19 mouse cellular contexts compared by ENCODE assay signal in genomic region chr11:79654407-79654831, GRCm38 (mm10).
DNase-seq lines count a peak whose midpoint lies in the region; ATAC-seq and TF ChIP-seq lines count a peak whose summit lies in the region.
"Had no signal": no experiment of that assay in that cellular context is flagged by ENCODE, and none has a peak within 500 bp of the region (broad histone marks: within the 10 kb centered on the region; RNA-seq: fewer than 3 reads in every experiment).

No protein-coding gene starts in this region.

- H3K4me1 ChIP-seq in CH12.LX (ENCODE audit: control insufficient read depth in 1 of 2, insufficient read depth in 2 of 2), result peaks cover 10 to 77% of the 10 kb centered on the region in 2 experiments
- H3K4me1 ChIP-seq in intestine, embryonic 14.5 days (replicated peaks; ENCODE audit: control insufficient read depth, insufficient read depth, low read length), result 0 out of 2 replicates have a peak, but pooled peaks cover 6% of the 10 kb centered on the region
- H3K4me1 ChIP-seq in liver, embryonic 11.5 days (replicated peaks; ENCODE audit: control insufficient read depth, insufficient read depth, low read length), result no peaks in the 10 kb centered on the region; the same call in 1 of the 2 replicates
- H3K4me1 ChIP-seq in hindbrain, embryonic 14.5 days (replicated peaks; ENCODE audit: control insufficient read depth, insufficient read depth, low read length), result no peaks in the 10 kb centered on the region; the same call in 1 of the 2 replicates

- no peak overlapping the region for H3K27ac ChIP-seq in CH12.LX (ENCODE audit: insufficient read depth, low read depth)
- no peak overlapping the region for H3K27ac ChIP-seq in intestine, embryonic 14.5 days (ENCODE audit: low read depth)
- H3K27ac ChIP-seq in liver, embryonic 11.5 days (ENCODE audit: low read depth, low read length), result no peak overlapping the region
- no peak overlapping the region for H3K27ac ChIP-seq in hindbrain, embryonic 14.5 days
- H3K27ac ChIP-seq: embryonic facial prominence, embryonic 10.5 days; forebrain, embryonic 13.5 days; heart, adult 2 months; heart, embryonic 15.5 days; hindbrain, postnatal 0 days had no signal

- H3K9me3 ChIP-seq in CH12.LX (replicated peaks; ENCODE audit: low read length), result no peaks in the 10 kb centered on the region
- H3K9me3 ChIP-seq in intestine, embryonic 14.5 days (ENCODE audit: control insufficient read depth, low read length), result no peaks in the 10 kb centered on the region
- H3K9me3 ChIP-seq in liver, embryonic 11.5 days (ENCODE audit: control insufficient read depth, low read length), result no peaks in the 10 kb centered on the region
- H3K9me3 ChIP-seq in hindbrain, embryonic 14.5 days (ENCODE audit: control insufficient read depth, low read length), result no peaks in the 10 kb centered on the region
- H3K9me3 ChIP-seq: embryonic facial prominence, embryonic 10.5 days; forebrain, embryonic 13.5 days; heart, embryonic 15.5 days had no signal

- intact Hi-C loops in left cerebral cortex, postnatal 14 days (cut with DNase I), result no loop called here

- ATAC-seq in intestine, embryonic 14.5 days (replicated peaks; ENCODE audit: low FRiP score, low TSS enrichment, low read depth), result peak; percentile 69; the same call in 1 of the 2 replicates
- peak; percentile 49; the same call in 1 of the 2 replicates for ATAC-seq in liver, embryonic 11.5 days (replicated peaks; ENCODE audit: low FRiP score)
- ATAC-seq in hindbrain, embryonic 14.5 days (ENCODE audit: low FRiP score), result no peak
- ATAC-seq: forebrain, embryonic 13.5 days; hindbrain, postnatal 0 days had no signal

- TF ChIP-seq CTCF in CH12.LX (conservative IDR thresholded peaks at IDR 0.05 in 1 of 2, IDR thresholded peaks at IDR 0.05 in 1 of 2; ENCODE audit: low read depth in 2 of 2, low read length in 2 of 2), result no peak

- in situ Hi-C loops in CH12.LX (cut with MboI; ENCODE audit: low pct_ligation_motif_present, low pct_unique_long_range_greater_than_20kb, low sequenced_read_pairs), result no loop called here

- 66% methylated on average over 4 of the region's 4 CpGs for WGBS in intestine, embryonic 14.5 days
- 71% methylated on average over 4 of the region's 4 CpGs for WGBS in liver, embryonic 11.5 days
- 89% methylated on average over 4 of the region's 4 CpGs for WGBS in hindbrain, embryonic 14.5 days

- H3K4me3 ChIP-seq in CH12.LX (replicated peaks in 1 of 3; ENCODE audit: low read depth in 2 of 3, low read length in 2 of 3, poor library complexity in 1 of 3), result no peak overlapping the region
- no peak overlapping the region for H3K4me3 ChIP-seq in intestine, embryonic 14.5 days (ENCODE audit: low read depth, low read length)
- H3K4me3 ChIP-seq in liver, embryonic 11.5 days (ENCODE audit: low read depth, low read length), result no peak overlapping the region
- H3K4me3 ChIP-seq in hindbrain, embryonic 14.5 days (replicated peaks; ENCODE audit: low read length), result no peak overlapping the region
- H3K4me3 ChIP-seq: embryonic facial prominence, embryonic 10.5 days; forebrain, embryonic 13.5 days; heart, adult 2 months; heart, embryonic 15.5 days had no signal

- H3K27me3 ChIP-seq in CH12.LX (replicated peaks), result no peaks in the 10 kb centered on the region
- no peaks in the 10 kb centered on the region for H3K27me3 ChIP-seq in intestine, embryonic 14.5 days (replicated peaks; ENCODE audit: control insufficient read depth, insufficient read depth, low read length)
- H3K27me3 ChIP-seq in liver, embryonic 11.5 days (replicated peaks; ENCODE audit: control insufficient read depth, insufficient read depth, low read length), result no peaks in the 10 kb centered on the region
- no peaks in the 10 kb centered on the region for H3K27me3 ChIP-seq in hindbrain, embryonic 14.5 days (ENCODE audit: control insufficient read depth, insufficient read depth, low read length)
- H3K27me3 ChIP-seq: forebrain, embryonic 13.5 days had no signal

- H3K79me2 ChIP-seq in CH12.LX (replicated peaks; ENCODE audit: control insufficient read depth, extremely low read depth, insufficient read depth, poor library complexity, severe bottlenecking), result no peaks in the 10 kb centered on the region

- no peak for TF ChIP-seq RAD21 in CH12.LX (IDR thresholded peaks at IDR 0.05; ENCODE audit: low read depth, low read length)

- H3K4me2 ChIP-seq in CH12.LX (ENCODE audit: insufficient read depth, low read depth, poor library complexity, severe bottlenecking), result no peak overlapping the region
- no peak overlapping the region for H3K4me2 ChIP-seq in intestine, embryonic 14.5 days (ENCODE audit: low read length)
- no peak overlapping the region for H3K4me2 ChIP-seq in liver, embryonic 11.5 days
- no peak overlapping the region for H3K4me2 ChIP-seq in hindbrain, embryonic 14.5 days (replicated peaks)
- H3K4me2 ChIP-seq: forebrain, embryonic 13.5 days; heart, embryonic 15.5 days had no signal

- no peak overlapping the region for H3K9ac ChIP-seq in CH12.LX (ENCODE audit: insufficient read depth, low read depth)
- H3K9ac ChIP-seq in intestine, embryonic 14.5 days (ENCODE audit: low read length), result no peak overlapping the region
- H3K9ac ChIP-seq in liver, embryonic 11.5 days (ENCODE audit: low read depth, low read length), result no peak overlapping the region
- no peak overlapping the region for H3K9ac ChIP-seq in hindbrain, embryonic 14.5 days
- H3K9ac ChIP-seq: forebrain, embryonic 13.5 days; heart, embryonic 15.5 days had no signal

- dilution Hi-C loops in CH12.LX (cut with MboI; ENCODE audit: extremely low pct_ligation_motif_present, extremely low pct_unique_long_range_greater_than_20kb, low sequenced_read_pairs), result no loop called here

- no peak for DNase-seq in CH12.LX (ENCODE audit: extremely low read depth)
- DNase-seq in intestine, embryonic 14.5 days (ENCODE audit: low spot score), result no peak
- no peak for DNase-seq in liver, embryonic 11.5 days (ENCODE audit: low spot score)
- peak; percentile 57 for DNase-seq in naive thymus-derived CD4-positive, alpha-beta T cell, adult 2 months (ENCODE audit: low read depth)
- no peak for DNase-seq in ovary, adult 18-20 months (ENCODE audit: low spot score)
- no peak for DNase-seq in urinary bladder, postnatal 4 days (ENCODE audit: low spot score in 2 of 2)
- DNase-seq in hindbrain, embryonic 14.5 days (ENCODE audit: low spot score), result no peak
- no peak for DNase-seq in left cerebral cortex, postnatal 14 days (ENCODE audit: low spot score in 2 of 2)
- DNase-seq: adrenal gland, adult 2 months; cerebellum, adult 8-10 months; gastrocnemius, postnatal 10 days; heart, adult 2 months; lung, postnatal 10 days; midbrain, embryonic 14.5 days; right cerebral cortex, postnatal 25 days had no signal

- no peak for TF ChIP-seq POLR2A in CH12.LX (IDR thresholded peaks at IDR 0.05; ENCODE audit: low read depth, low read length)

- no peak; the same call in 1 of the 2 replicates for TF ChIP-seq EP300 in CH12.LX (IDR thresholded peaks at IDR 0.05; ENCODE audit: low read length)

- H3K36me3 ChIP-seq in CH12.LX (replicated peaks in 1 of 2; ENCODE audit: control insufficient read depth in 1 of 2, insufficient read depth in 1 of 2, low read length in 1 of 2), result no peaks in the 10 kb centered on the region
- H3K36me3 ChIP-seq in intestine, embryonic 14.5 days (ENCODE audit: control insufficient read depth, insufficient read depth, low read length), result no peaks in the 10 kb centered on the region
- no peaks in the 10 kb centered on the region for H3K36me3 ChIP-seq in liver, embryonic 11.5 days (ENCODE audit: control insufficient read depth, insufficient read depth, low read length)
- no peaks in the 10 kb centered on the region for H3K36me3 ChIP-seq in hindbrain, embryonic 14.5 days (replicated peaks; ENCODE audit: control insufficient read depth, insufficient read depth)
- H3K36me3 ChIP-seq: embryonic facial prominence, embryonic 10.5 days; heart, embryonic 15.5 days had no signal

TF ChIP-seq in CH12.LX, 34 proteins besides CTCF, POLR2A, EP300 and RAD21:
- TF ChIP-seq ETS1 (conservative IDR thresholded peaks at IDR 0.05; ENCODE audit: low read depth, low read length) (0 out of 2 replicates have a peak, but pooled peaks have one; percentile 23), USF2 (conservative IDR thresholded peaks at IDR 0.05; ENCODE audit: low read depth, low read length) (peak; percentile 10; the same call in 1 of the 2 replicates), MXI1 (IDR thresholded peaks at IDR 0.05; ENCODE audit: low read depth, low read length) (peak; percentile 55; the same call in 1 of the 2 replicates), BHLHE40 (IDR thresholded peaks at IDR 0.05; ENCODE audit: low read depth, low read length) (peak; percentile 43), PAX5 (IDR thresholded peaks at IDR 0.05; ENCODE audit: low read length) (no peak), MYC (IDR thresholded peaks at IDR 0.05; ENCODE audit: low read depth, low read length) (peak; percentile 72; the same call in 1 of the 2 replicates), HCFC1 (IDR thresholded peaks at IDR 0.05; ENCODE audit: low read depth, low read length) (no peak), SIN3A (IDR thresholded peaks at IDR 0.05; ENCODE audit: low read length) (peak; percentile 75), MAX (IDR thresholded peaks at IDR 0.05; ENCODE audit: low read length) (peak; percentile 66), MEF2A (IDR thresholded peaks at IDR 0.05; ENCODE audit: borderline replicate concordance, low read depth, low read length) (0 out of 2 replicates have a peak, but pooled peaks have one; percentile 19), JUN (IDR thresholded peaks at IDR 0.05; ENCODE audit: insufficient read depth, low read depth, low read length) (no peak), ZC3H11A (IDR thresholded peaks at IDR 0.05; ENCODE audit: low read depth, low read length) (no peak), USF1 (IDR thresholded peaks at IDR 0.05; ENCODE audit: low read depth, low read length) (peak; percentile 26; the same call in 1 of the 2 replicates)
TF ChIP-seq in CH12.LX: peak in this region for 9.
